In genomic region chr13:9451952-9452351, GRCm38 (mm10) we compare ENCODE assay signal across 22 mouse cellular contexts.
"Had no signal": no experiment of that assay in that cellular context is flagged by ENCODE, and none has a peak within 500 bp of the region (broad histone marks: within the 10 kb centered on the region; RNA-seq: fewer than 3 reads in every experiment).

No protein-coding gene starts in this region.

- ATAC-seq: liver, embryonic 12.5 days had no signal

- DNase-seq: kidney, postnatal 10 days; kidney, postnatal 36 days; liver; lung, postnatal 10 days; midbrain, embryonic 14.5 days; right cerebral cortex, adult 18-20 months; right cerebral cortex, postnatal 14 days; right cerebral cortex, postnatal 4 days; thymus, adult 2 months; thymus, postnatal 14 days; thymus, postnatal 4 days had no signal

- H3K4me3 ChIP-seq: kidney, embryonic 15.5 days; limb, embryonic 10.5 days; limb, embryonic 13.5 days; liver, embryonic 12.5 days; liver, embryonic 15.5 days; lung, embryonic 15.5 days; megakaryocyte, embryonic 14.5 days; midbrain, embryonic 10.5 days; neural tube, embryonic 12.5 days; neural tube, embryonic 15.5 days had no signal

- H3K27ac ChIP-seq: kidney, embryonic 15.5 days; limb, embryonic 10.5 days; limb, embryonic 13.5 days; liver, embryonic 12.5 days; liver, embryonic 15.5 days; lung, embryonic 15.5 days; midbrain, embryonic 10.5 days; neural tube, embryonic 12.5 days; neural tube, embryonic 15.5 days; stomach, postnatal 0 days had no signal

- H3K4me2 ChIP-seq: kidney, embryonic 15.5 days; limb, embryonic 13.5 days; liver, embryonic 12.5 days; liver, embryonic 15.5 days; lung, embryonic 15.5 days; neural tube, embryonic 12.5 days; neural tube, embryonic 15.5 days had no signal

- H3K36me3 ChIP-seq: kidney, embryonic 15.5 days; limb, embryonic 10.5 days; limb, embryonic 13.5 days; liver, embryonic 12.5 days; liver, embryonic 15.5 days; lung, embryonic 15.5 days; midbrain, embryonic 10.5 days; neural tube, embryonic 12.5 days; neural tube, embryonic 15.5 days had no signal

- H3K9me3 ChIP-seq: kidney, embryonic 15.5 days; limb, embryonic 10.5 days; limb, embryonic 13.5 days; liver, embryonic 12.5 days; liver, embryonic 15.5 days; lung, embryonic 15.5 days; megakaryocyte, embryonic 14.5 days; midbrain, embryonic 10.5 days; neural tube, embryonic 12.5 days; neural tube, embryonic 15.5 days had no signal

- H3K4me1 ChIP-seq: limb, embryonic 10.5 days; limb, embryonic 13.5 days; liver, embryonic 15.5 days; neural tube, embryonic 12.5 days had no signal

- H3K9ac ChIP-seq: kidney, embryonic 15.5 days; limb, embryonic 13.5 days; liver, embryonic 12.5 days; liver, embryonic 15.5 days; lung, embryonic 15.5 days; neural tube, embryonic 12.5 days; neural tube, embryonic 15.5 days had no signal

- H3K27me3 ChIP-seq: kidney, embryonic 15.5 days; limb, embryonic 13.5 days; liver, embryonic 12.5 days; liver, embryonic 15.5 days; lung, embryonic 15.5 days; megakaryocyte, embryonic 14.5 days; neural tube, embryonic 12.5 days; neural tube, embryonic 15.5 days had no signal
